Mouse (Mus musculus): ENCODE data around the gene Pip4k2c. TPM values are rescaled to one million over a fixed set of nuclear protein-coding genes. Genes with fewer than 3 reads are reported as not detected.
A peak's percentile ranks its signal among the peaks of the same experiment; 100 is the strongest.

Pip4k2c gene
- total and polyA plus RNA-seq, 2 experiments from 2014 or later: 15.1 to 18.3 TPM

- Histone ChIP-seq H3K36me3 (ENCODE audit: insufficient read depth, low read length) (peaks cover 43% of the 10 kb centered on the region), H3K9me3 (ENCODE audit: low read length) (no peaks in the 10 kb centered on the region), H3K9ac (replicated peaks; ENCODE audit: low read length, poor library complexity, severe bottlenecking) (no peak overlapping the region), H3K4me2 (ENCODE audit: low read depth, low read length, poor library complexity, severe bottlenecking) (no peak overlapping the region), H3K27me3 (ENCODE audit: insufficient read depth, low read length) (no peaks in the 10 kb centered on the region), H3K27ac (ENCODE audit: low read depth, low read length) (no peak overlapping the region), H3K4me3 (ENCODE audit: low read depth, low read length) (no peak overlapping the region), H3K4me1 (ENCODE audit: insufficient read depth, low read length) (no peaks in the 10 kb centered on the region)
- peak; percentile 55 for TF ChIP-seq CTCF (IDR thresholded peaks at IDR 0.05)
- WGBS: 70% methylated on average over 8 of the region's 8 CpGs
- no peak for DNase-seq (ENCODE audit: low spot score)
- ATAC-seq (ENCODE audit: low FRiP score): peak; percentile 25; the same call in 1 of the 2 replicates
These were observed 15.0 kb upstream of the Pip4k2c start for GRCm38 (mm10) chr10:127226318-127226895.

GRCm38 (mm10) chr10:127225732-127226131 lies 14.3 kb upstream of the Pip4k2c start:
- Histone ChIP-seq H3K9ac (replicated peaks; ENCODE audit: low read length, poor library complexity, severe bottlenecking) (no peak overlapping the region), H3K36me3 (ENCODE audit: insufficient read depth, low read length) (peaks cover 36% of the 10 kb centered on the region), H3K4me3 (ENCODE audit: low read depth, low read length) (no peak overlapping the region), H3K4me1 (ENCODE audit: insufficient read depth, low read length) (no peaks in the 10 kb centered on the region), H3K27me3 (ENCODE audit: insufficient read depth, low read length) (no peaks in the 10 kb centered on the region), H3K27ac (ENCODE audit: low read depth, low read length) (no peak overlapping the region), H3K4me2 (ENCODE audit: low read depth, low read length, poor library complexity, severe bottlenecking) (no peak overlapping the region), H3K9me3 (ENCODE audit: low read length) (no peaks in the 10 kb centered on the region)
- no peak for DNase-seq (ENCODE audit: low spot score)
- TF ChIP-seq CTCF (IDR thresholded peaks at IDR 0.05): no peak
- WGBS: 21% methylated on average over 10 of the region's 10 CpGs
- no peak for ATAC-seq (ENCODE audit: low FRiP score)

- no peak for ATAC-seq (ENCODE audit: low FRiP score)
- no peak for DNase-seq (ENCODE audit: low spot score)
These were observed 13.8 kb upstream of the Pip4k2c start for GRCm38 (mm10) chr10:127225213-127225612.

GRCm38 (mm10) chr10:127218339-127218738 lies 7.0 kb upstream of the Pip4k2c start:
- WGBS: 93% methylated on average over 2 of the region's 2 CpGs
- no peak overlapping the region for H3K9ac ChIP-seq (replicated peaks; ENCODE audit: low read length, poor library complexity, severe bottlenecking)

More at GRCm38 (mm10) chr10:127225213-127225612, 13.8 kb upstream of the Pip4k2c start:
- peaks cover 31% of the 10 kb centered on the region for H3K36me3 ChIP-seq (ENCODE audit: insufficient read depth, low read length)
- H3K9ac ChIP-seq (replicated peaks; ENCODE audit: low read length, poor library complexity, severe bottlenecking): no peak overlapping the region
- 21% methylated on average over 6 of the region's 6 CpGs for WGBS
- no peaks in the 10 kb centered on the region for H3K27me3 ChIP-seq (ENCODE audit: insufficient read depth, low read length)
- TF ChIP-seq CTCF (IDR thresholded peaks at IDR 0.05): no peak
- no peaks in the 10 kb centered on the region for H3K4me1 ChIP-seq (ENCODE audit: insufficient read depth, low read length)
- H3K27ac ChIP-seq (ENCODE audit: low read depth, low read length): no peak overlapping the region
- no peak overlapping the region for H3K4me2 ChIP-seq (ENCODE audit: low read depth, low read length, poor library complexity, severe bottlenecking)
- no peaks in the 10 kb centered on the region for H3K9me3 ChIP-seq (ENCODE audit: low read length)
- no peak overlapping the region for H3K4me3 ChIP-seq (ENCODE audit: low read depth, low read length)

DNA sequence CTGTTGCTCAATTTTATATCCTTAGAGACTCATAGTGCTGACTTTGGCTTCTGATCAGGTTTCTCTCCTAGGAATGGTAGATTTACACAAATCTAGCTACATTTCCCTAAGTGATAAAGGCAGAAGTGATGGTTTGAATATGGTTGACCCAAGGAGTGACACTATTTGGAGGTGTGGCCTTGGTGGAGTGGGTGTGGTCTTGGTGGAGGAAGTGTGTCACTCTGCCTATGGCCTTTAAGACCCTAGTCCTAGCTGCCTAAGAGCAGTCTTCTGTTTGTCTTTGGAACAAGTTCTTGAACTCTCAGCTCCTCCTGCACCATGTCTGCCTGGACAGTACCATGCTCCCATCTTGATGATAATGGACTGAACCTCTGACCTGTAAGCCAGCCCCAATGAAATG lies 5.8 kb upstream of the Pip4k2c start:
- ATAC-seq (ENCODE audit: low FRiP score): no peak

More at GRCm38 (mm10) chr10:127218339-127218738, 7.0 kb upstream of the Pip4k2c start:
- Histone ChIP-seq H3K4me1 (ENCODE audit: insufficient read depth, low read length) (no peaks in the 10 kb centered on the region), H3K36me3 (ENCODE audit: insufficient read depth, low read length) (no peaks in the 10 kb centered on the region), H3K4me3 (ENCODE audit: low read depth, low read length) (no peak overlapping the region), H3K27ac (ENCODE audit: low read depth, low read length) (no peak overlapping the region), H3K27me3 (ENCODE audit: insufficient read depth, low read length) (no peaks in the 10 kb centered on the region), H3K9me3 (ENCODE audit: low read length) (no peaks in the 10 kb centered on the region), H3K4me2 (ENCODE audit: low read depth, low read length, poor library complexity, severe bottlenecking) (no peak overlapping the region)
- ATAC-seq (ENCODE audit: low FRiP score): no peak
- no peak for DNase-seq (ENCODE audit: low spot score)
- TF ChIP-seq CTCF (IDR thresholded peaks at IDR 0.05): no peak

GRCm38 (mm10) chr10:127216456-127216855 lies 5.1 kb upstream of the Pip4k2c start:
- 95% methylated on average over 11 of the region's 11 CpGs for WGBS
- Histone ChIP-seq H3K9me3 (ENCODE audit: low read length) (no peaks in the 10 kb centered on the region), H3K27me3 (ENCODE audit: insufficient read depth, low read length) (no peaks in the 10 kb centered on the region), H3K4me2 (ENCODE audit: low read depth, low read length, poor library complexity, severe bottlenecking) (no peak overlapping the region), H3K36me3 (ENCODE audit: insufficient read depth, low read length) (no peaks in the 10 kb centered on the region), H3K4me3 (ENCODE audit: low read depth, low read length) (no peak overlapping the region), H3K4me1 (ENCODE audit: insufficient read depth, low read length) (no peaks in the 10 kb centered on the region), H3K9ac (replicated peaks; ENCODE audit: low read length, poor library complexity, severe bottlenecking) (no peak overlapping the region), H3K27ac (ENCODE audit: low read depth, low read length) (no peak overlapping the region)
- no peak for TF ChIP-seq CTCF (IDR thresholded peaks at IDR 0.05)
- DNase-seq (ENCODE audit: low spot score): no peak
- ATAC-seq (ENCODE audit: low FRiP score): no peak

More for the DNA sequence above, 5.8 kb upstream of the Pip4k2c start:
- Histone ChIP-seq H3K36me3 (ENCODE audit: insufficient read depth, low read length) (no peaks in the 10 kb centered on the region), H3K4me1 (ENCODE audit: insufficient read depth, low read length) (no peaks in the 10 kb centered on the region), H3K9me3 (ENCODE audit: low read length) (no peaks in the 10 kb centered on the region), H3K27ac (ENCODE audit: low read depth, low read length) (no peak overlapping the region), H3K4me3 (ENCODE audit: low read depth, low read length) (no peak overlapping the region), H3K27me3 (ENCODE audit: insufficient read depth, low read length) (no peaks in the 10 kb centered on the region), H3K9ac (replicated peaks; ENCODE audit: low read length, poor library complexity, severe bottlenecking) (no peak overlapping the region), H3K4me2 (ENCODE audit: low read depth, low read length, poor library complexity, severe bottlenecking) (no peak overlapping the region)
- DNase-seq (ENCODE audit: low spot score): no peak
- TF ChIP-seq CTCF (IDR thresholded peaks at IDR 0.05): no peak
